Mouse (Mus musculus): Measurements from ENCODE around the gene Isoc2b. TPM values are rescaled to one million over a fixed set of nuclear protein-coding genes. Genes with fewer than 3 reads are reported as not detected.
A peak's percentile ranks its signal among the peaks of the same experiment; 100 is the strongest.

Isoc2b gene
- polyA plus RNA-seq, 1 experiment from 2014 or later, result 3.7 TPM

- Histone ChIP-seq H3K4me1 (replicated peaks) (no peaks in the 10 kb centered on the region), H3K36me3 (replicated peaks) (no peaks in the 10 kb centered on the region), H3K4me2 (no peak overlapping the region), H3K27ac (replicated peaks) (no peak overlapping the region), H3K9ac (no peak overlapping the region), H3K4me3 (replicated peaks) (no peak overlapping the region), H3K9me3 (replicated peaks) (no peaks in the 10 kb centered on the region), H3K27me3 (peaks cover 28% of the 10 kb centered on the region)
- 43% methylated on average over 11 of the region's 11 CpGs for WGBS (ENCODE audit: insufficient replicate concordance)
- ATAC-seq (ENCODE audit: insufficient read depth), result no peak
Observed at GRCm38 (mm10) chr7:4850621-4851314, 19.3 kb downstream of the Isoc2b start.

- Histone ChIP-seq H3K4me1 (replicated peaks) (no peaks in the 10 kb centered on the region), H3K27me3 (peaks cover 42% of the 10 kb centered on the region), H3K27ac (replicated peaks) (no peak overlapping the region), H3K9ac (no peak overlapping the region), H3K9me3 (replicated peaks) (no peaks in the 10 kb centered on the region), H3K4me3 (replicated peaks) (no peak overlapping the region), H3K4me2 (no peak overlapping the region), H3K36me3 (replicated peaks) (no peaks in the 10 kb centered on the region)
- 46% methylated on average over 9 of the region's 9 CpGs for WGBS (ENCODE audit: insufficient replicate concordance)
- no peak for ATAC-seq (ENCODE audit: insufficient read depth)
Observed at GRCm38 (mm10) chr7:4849372-4849771, 20.7 kb downstream of the Isoc2b start.

- Histone ChIP-seq H3K27me3 (peaks cover 81% of the 10 kb centered on the region), H3K9ac (no peak overlapping the region), H3K4me2 (peak overlapping the region; percentile 42), H3K36me3 (replicated peaks) (no peaks in the 10 kb centered on the region), H3K9me3 (replicated peaks) (no peaks in the 10 kb centered on the region), H3K4me1 (replicated peaks) (no peaks in the 10 kb centered on the region), H3K27ac (replicated peaks) (no peak overlapping the region), H3K4me3 (replicated peaks) (no peak overlapping the region)
- no peak for ATAC-seq (ENCODE audit: insufficient read depth)
- WGBS (ENCODE audit: insufficient replicate concordance), result 3% methylated on average over 13 of the region's 13 CpGs
Observed at GRCm38 (mm10) chr7:4844917-4845309, 25.1 kb downstream of the Isoc2b start.

GRCm38 (mm10) chr7:4844245-4844916 lies 25.7 kb downstream of the Isoc2b start, which contains the start of gene Shisa7:
Shisa7 (minus strand) TSS chr7:4844696.
- 3% methylated on average over 41 of the region's 41 CpGs for WGBS (ENCODE audit: insufficient replicate concordance)
- H3K27ac ChIP-seq (replicated peaks), result no peak within 1 kb of the TSS
- H3K9ac ChIP-seq, result no peak within 1 kb of the TSS
- peak within 1 kb of the TSS; percentile 42 for H3K4me2 ChIP-seq
- H3K4me3 ChIP-seq (replicated peaks), result no peak within 1 kb of the TSS
- H3K27me3 ChIP-seq, result peaks cover 82% of the 10 kb centered on the region
- no peaks in the 10 kb centered on the region for H3K36me3 ChIP-seq (replicated peaks)
- ATAC-seq (ENCODE audit: insufficient read depth), result no peak
- H3K9me3 ChIP-seq (replicated peaks), result no peaks in the 10 kb centered on the region
- no peaks in the 10 kb centered on the region for H3K4me1 ChIP-seq (replicated peaks)

GRCm38 (mm10) chr7:4843604-4844244 lies 26.3 kb downstream of the Isoc2b start:
- no peaks in the 10 kb centered on the region for H3K4me1 ChIP-seq (replicated peaks)
- H3K9me3 ChIP-seq (replicated peaks), result no peaks in the 10 kb centered on the region
- H3K4me2 ChIP-seq, result no peak overlapping the region
- H3K36me3 ChIP-seq (replicated peaks), result no peaks in the 10 kb centered on the region
- no peak overlapping the region for H3K4me3 ChIP-seq (replicated peaks)
- ATAC-seq (ENCODE audit: insufficient read depth), result no peak
- no peak overlapping the region for H3K27ac ChIP-seq (replicated peaks)
- no peak overlapping the region for H3K9ac ChIP-seq
- 2% methylated on average over 34 of the region's 34 CpGs for WGBS (ENCODE audit: insufficient replicate concordance)
- peaks cover 86% of the 10 kb centered on the region for H3K27me3 ChIP-seq

GRCm38 (mm10) chr7:4842634-4843131 lies 27.4 kb downstream of the Isoc2b start:
- Histone ChIP-seq H3K9me3 (replicated peaks) (no peaks in the 10 kb centered on the region), H3K9ac (no peak overlapping the region), H3K4me1 (replicated peaks) (no peaks in the 10 kb centered on the region), H3K4me3 (replicated peaks) (no peak overlapping the region), H3K27me3 (peaks cover 96% of the 10 kb centered on the region), H3K27ac (replicated peaks) (no peak overlapping the region), H3K4me2 (no peak overlapping the region), H3K36me3 (replicated peaks) (no peaks in the 10 kb centered on the region)
- WGBS (ENCODE audit: insufficient replicate concordance), result 2% methylated on average over 16 of the region's 16 CpGs
- no peak for ATAC-seq (ENCODE audit: insufficient read depth)

- H3K27me3 ChIP-seq, result peaks cover 98% of the 10 kb centered on the region
- no peak overlapping the region for H3K4me3 ChIP-seq (replicated peaks)
- ATAC-seq (ENCODE audit: insufficient read depth), result no peak
- H3K27ac ChIP-seq (replicated peaks), result no peak overlapping the region
- WGBS (ENCODE audit: insufficient replicate concordance), result 49% methylated on average over 5 of the region's 5 CpGs
- H3K36me3 ChIP-seq (replicated peaks), result no peaks in the 10 kb centered on the region
- no peak overlapping the region for H3K9ac ChIP-seq
- H3K9me3 ChIP-seq (replicated peaks), result no peaks in the 10 kb centered on the region
- H3K4me1 ChIP-seq (replicated peaks), result no peaks in the 10 kb centered on the region
- no peak overlapping the region for H3K4me2 ChIP-seq
Observed at GRCm38 (mm10) chr7:4842077-4842476, 28.0 kb downstream of the Isoc2b start.

- Histone ChIP-seq H3K9me3 (replicated peaks) (no peaks in the 10 kb centered on the region), H3K9ac (no peak overlapping the region), H3K36me3 (replicated peaks) (no peaks in the 10 kb centered on the region), H3K27ac (replicated peaks) (no peak overlapping the region), H3K27me3 (peaks cover 95% of the 10 kb centered on the region), H3K4me3 (replicated peaks) (no peak overlapping the region), H3K4me2 (no peak overlapping the region), H3K4me1 (replicated peaks) (peaks cover 7% of the 10 kb centered on the region)
- no peak for ATAC-seq (ENCODE audit: insufficient read depth)
- WGBS (ENCODE audit: insufficient replicate concordance), result 16% methylated on average over 1 of the region's 1 CpGs
Observed at GRCm38 (mm10) chr7:4837639-4838038, 32.4 kb downstream of the Isoc2b start.

- Histone ChIP-seq H3K4me3 (replicated peaks) (peak overlapping the region; percentile 33), H3K27ac (replicated peaks) (no peak overlapping the region), H3K9ac (no peak overlapping the region), H3K4me2 (peak overlapping the region; percentile 64), H3K27me3 (peaks cover 95% of the 10 kb centered on the region), H3K4me1 (replicated peaks) (peaks cover 7% of the 10 kb centered on the region), H3K36me3 (replicated peaks) (no peaks in the 10 kb centered on the region), H3K9me3 (replicated peaks) (no peaks in the 10 kb centered on the region)
- ATAC-seq (ENCODE audit: insufficient read depth), result no peak
- under 1% methylated on average over 43 of the region's 51 CpGs for WGBS (ENCODE audit: insufficient replicate concordance)
Observed at GRCm38 (mm10) chr7:4836351-4836792, 33.7 kb downstream of the Isoc2b start.

GRCm38 (mm10) chr7:4835631-4836327 lies 34.3 kb downstream of the Isoc2b start:
- H3K4me3 ChIP-seq (replicated peaks), result peak overlapping the region; percentile 33
- peaks cover 95% of the 10 kb centered on the region for H3K27me3 ChIP-seq

GRCm38 (mm10) chr7:4830476-4830875 lies 39.6 kb downstream of the Isoc2b start:
- H3K9ac ChIP-seq, result no peak overlapping the region
- H3K36me3 ChIP-seq (replicated peaks), result no peaks in the 10 kb centered on the region
- H3K9me3 ChIP-seq (replicated peaks), result no peaks in the 10 kb centered on the region
- no peak for ATAC-seq (ENCODE audit: insufficient read depth)
- no peak overlapping the region for H3K4me3 ChIP-seq (replicated peaks)
- no peak overlapping the region for H3K27ac ChIP-seq (replicated peaks)
- no peaks in the 10 kb centered on the region for H3K4me1 ChIP-seq (replicated peaks)
- WGBS (ENCODE audit: insufficient replicate concordance), result 6% methylated on average over 12 of the region's 12 CpGs
- peaks cover 57% of the 10 kb centered on the region for H3K27me3 ChIP-seq
- H3K4me2 ChIP-seq, result no peak overlapping the region

More at GRCm38 (mm10) chr7:4835631-4836327, 34.3 kb downstream of the Isoc2b start:
- no peak for ATAC-seq (ENCODE audit: insufficient read depth)
- WGBS (ENCODE audit: insufficient replicate concordance), result 5% methylated on average over 34 of the region's 34 CpGs
- Histone ChIP-seq H3K9ac (no peak overlapping the region), H3K4me2 (peak overlapping the region; percentile 64), H3K27ac (replicated peaks) (no peak overlapping the region), H3K36me3 (replicated peaks) (no peaks in the 10 kb centered on the region), H3K9me3 (replicated peaks) (no peaks in the 10 kb centered on the region), H3K4me1 (replicated peaks) (peaks cover 7% of the 10 kb centered on the region)

Data from liver, embryonic 15.5 days (tissue).